Mouse (Mus musculus) c-Kit-positive CD71-negative TER-119-negative erythroid progenitor cells, embryonic 14.5 days (primary cell): ENCODE measurements around the gene Cisd3.
A peak's percentile ranks its signal among the peaks of the same experiment; 100 is the strongest.
"Not testable (repeated sequence)": the region's sequence is repeated elsewhere in the genome, so short reads cannot be mapped to it uniquely, and the experiment has no call there.

Source experiments
- DNase-seq: peaks from one replicate; pipeline ENCODE4 v3.0.0-alpha.2; 2013; ENCODE audit warnings: low read depth

Gene Cisd3

GRCm38 (mm10) chr11:97686322-97686908 is 789 bp downstream of the Cisd3 start:
- DNase-seq: no peak

- DNase-seq: no peak
These were observed 1.4 kb downstream of the Cisd3 start for GRCm38 (mm10) chr11:97687061-97687460.

GRCm38 (mm10) chr11:97689861-97690260 is 4.2 kb downstream of the Cisd3 start:
- DNase-seq: no peak

GRCm38 (mm10) chr11:97694435-97694834 is 8.8 kb downstream of the Cisd3 start:
- DNase-seq: no peak

GRCm38 (mm10) chr11:97694921-97695711 is 9.5 kb downstream of the Cisd3 start:
- DNase-seq: no peak

- no peak for DNase-seq
These were observed 10.2 kb downstream of the Cisd3 start for GRCm38 (mm10) chr11:97695712-97696401.

GRCm38 (mm10) chr11:97696669-97697068 is 11.0 kb downstream of the Cisd3 start:
- DNase-seq: no peak

- DNase-seq: no peak
These were observed 11.7 kb downstream of the Cisd3 start for GRCm38 (mm10) chr11:97697199-97697890.

- no peak for DNase-seq
These were observed 12.4 kb downstream of the Cisd3 start for GRCm38 (mm10) chr11:97697891-97698529.

GRCm38 (mm10) chr11:97698741-97699611 is 13.3 kb downstream of the Cisd3 start:
- no peak for DNase-seq

- no peak for DNase-seq
These were observed 14.0 kb downstream of the Cisd3 start for GRCm38 (mm10) chr11:97699626-97700002.

GRCm38 (mm10) chr11:97700003-97700745 is 14.5 kb downstream of the Cisd3 start, which contains the start of gene Pcgf2:
Gene Pcgf2, minus strand, starts transcription at chr11:97700497.
- DNase-seq: no peak

GRCm38 (mm10) chr11:97700746-97701580 is 15.3 kb downstream of the Cisd3 start:
- no peak for DNase-seq

GRCm38 (mm10) chr11:97701581-97702392 is 16.2 kb downstream of the Cisd3 start:
- no peak for DNase-seq

- DNase-seq: peak; percentile 82
These were observed 16.7 kb downstream of the Cisd3 start for GRCm38 (mm10) chr11:97702393-97702745.

- DNase-seq: peak; percentile 100
These were observed 17.6 kb downstream of the Cisd3 start, which contains the start of gene Psmb3 for GRCm38 (mm10) chr11:97703039-97703826. Gene Psmb3, plus strand, starts transcription at chr11:97703399.

- DNase-seq: not testable (repeated sequence)
These were observed 24.4 kb downstream of the Cisd3 start for GRCm38 (mm10) chr11:97710067-97710466.
